Mouse (Mus musculus) hindbrain, embryonic 13.5 days (tissue): ENCODE measurements around the gene Vkorc1l1. TPM values are rescaled to one million over a fixed set of nuclear protein-coding genes. Genes with fewer than 3 reads are reported as not detected.

Source experiments
- ATAC-seq: fragments of 200-750 bp; cut with Nextera tagmentation; 2 replicates; pipeline ENCODE4 v1.8.0; 2017; ENCODE audit warnings: moderate TSS enrichment; ENCODE audit not compliant: low FRiP score
- H3K27ac ChIP-seq: fragments of 300-500 bp; sonication (generic); 2 replicates; pipeline ENCODE4 v1.5.1; 2015; ENCODE audit warnings: inconsistent platforms, mild to moderate bottlenecking, moderate library complexity
- H3K27me3 ChIP-seq: fragments of 300-500 bp; sonication (generic); 2 replicates; pipeline ENCODE4 v1.6.1; 2015; ENCODE audit warnings: mild to moderate bottlenecking, inconsistent platforms
- H3K36me3 ChIP-seq: fragments of 300-500 bp; sonication (generic); 2 replicates; pipeline ENCODE4 v1.6.1; 2015; ENCODE audit warnings: mild to moderate bottlenecking, inconsistent platforms
- H3K4me1 ChIP-seq: fragments of 300-500 bp; sonication (generic); replicated peaks from 2 replicates; pipeline ENCODE4 v1.6.1; 2015; ENCODE audit warnings: inconsistent platforms
- H3K4me2 ChIP-seq: fragments of 300-500 bp; sonication (generic); 2 replicates; pipeline ENCODE4 v1.6.1; 2015; ENCODE audit warnings: inconsistent platforms, mild to moderate bottlenecking, moderate library complexity
- H3K4me3 ChIP-seq: fragments of 300-500 bp; sonication (generic); 2 replicates; pipeline ENCODE4 v1.5.1; 2015; ENCODE audit warnings: mild to moderate bottlenecking, inconsistent platforms
- H3K9ac ChIP-seq: fragments of 300-500 bp; sonication (generic); 2 replicates; pipeline ENCODE4 v1.6.1; 2015; ENCODE audit warnings: mild to moderate bottlenecking, inconsistent platforms
- H3K9me3 ChIP-seq: fragments of 300-500 bp; sonication (generic); 2 replicates; pipeline ENCODE4 v1.6.1; 2016; ENCODE audit warnings: inconsistent platforms
- WGBS: fragments of 180-500 bp; shearing (Covaris S2); methylation state at CpG from one replicate; pipeline ENCODE4 v1.1.7; 2015; 5-methylcytosine and 5-hydroxymethylcytosine counted together
- polyA plus RNA-seq: library from polyadenylated mRNA; unstranded; fragments of >200 nt; fragmentation: Nextera tagmentation; extraction: Ambion mirVana; gene quantifications from 2 replicates; pipeline ENCODE4 v1.2.1, GENCODE M21; 2015

Vkorc1l1 gene
- polyA plus RNA-seq, 1 experiment from 2014 or later = 31.1 TPM

DNA sequence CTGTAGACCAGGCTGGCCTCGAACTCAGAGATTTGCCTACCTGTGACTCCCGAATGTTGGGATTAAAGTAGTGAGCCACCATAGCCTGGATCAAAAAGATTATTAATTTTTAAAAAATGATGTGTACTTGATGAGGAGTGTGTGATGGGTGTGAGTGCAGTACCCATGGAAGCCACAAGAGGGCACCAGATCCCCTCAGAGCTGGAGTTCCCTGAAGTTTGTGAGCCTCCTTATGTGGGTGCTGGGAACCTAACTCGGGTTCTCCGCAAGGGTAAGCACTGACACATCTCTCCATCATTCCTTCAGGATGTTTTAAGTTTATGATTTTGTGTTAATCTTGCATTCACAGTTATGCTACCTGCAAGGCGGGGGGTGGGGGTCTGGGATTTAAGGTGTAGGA lies 69.2 kb downstream of the Vkorc1l1 start:
- Histone ChIP-seq H3K27me3 (no peaks in the 10 kb centered on the region), H3K27ac (no peak overlapping the region), H3K4me1 (no peaks in the 10 kb centered on the region), H3K36me3 (peaks cover 43% of the 10 kb centered on the region), H3K9ac (no peak overlapping the region), H3K4me3 (no peak overlapping the region), H3K4me2 (no peak overlapping the region), H3K9me3 (peaks cover 7% of the 10 kb centered on the region; the same call in 1 of the 2 replicates)
- ATAC-seq = no peak
- WGBS = 96% methylated on average over 5 of the region's 5 CpGs

GRCm38 (mm10) chr5:130015104-130015503 lies 73.3 kb downstream of the Vkorc1l1 start:
- no peaks in the 10 kb centered on the region for H3K27me3 ChIP-seq
- no peak for ATAC-seq
- H3K36me3 ChIP-seq = peaks cover 57% of the 10 kb centered on the region
- H3K4me2 ChIP-seq = no peak overlapping the region
- WGBS = 98% methylated on average over 3 of the region's 3 CpGs
- H3K27ac ChIP-seq = no peak overlapping the region
- no peak overlapping the region for H3K4me3 ChIP-seq
- no peak overlapping the region for H3K9ac ChIP-seq
- H3K9me3 ChIP-seq = peaks cover 7% of the 10 kb centered on the region; the same call in 1 of the 2 replicates
- no peaks in the 10 kb centered on the region for H3K4me1 ChIP-seq

DNA sequence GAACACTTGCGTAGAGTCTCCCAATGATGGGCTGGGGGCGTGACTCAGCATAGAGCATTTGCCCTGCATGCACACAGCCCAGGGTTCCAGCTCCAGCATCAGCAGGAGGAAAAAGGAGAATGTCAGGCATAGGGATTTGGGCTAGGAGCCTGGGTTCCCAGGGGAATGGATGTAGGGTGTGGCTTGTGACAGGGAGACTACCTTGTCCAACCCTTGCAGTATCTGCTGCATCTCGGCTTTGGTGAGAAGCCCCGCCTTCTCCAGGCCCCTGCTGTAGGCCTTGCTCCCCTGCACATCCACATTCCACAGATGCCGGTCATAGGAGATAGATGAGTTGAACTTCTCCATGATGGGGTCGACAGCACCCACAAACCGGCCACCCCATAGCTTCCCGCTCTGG lies 77.7 kb downstream of the Vkorc1l1 start:
- Histone ChIP-seq H3K4me3 (no peak overlapping the region), H3K4me1 (peaks cover 11% of the 10 kb centered on the region), H3K9me3 (no peaks in the 10 kb centered on the region), H3K9ac (no peak overlapping the region), H3K27me3 (no peaks in the 10 kb centered on the region), H3K36me3 (peaks cover 28% of the 10 kb centered on the region), H3K27ac (no peak overlapping the region), H3K4me2 (no peak overlapping the region)
- WGBS = 84% methylated on average over 8 of the region's 8 CpGs
- ATAC-seq = no peak

GRCm38 (mm10) chr5:130021361-130021966 lies 79.7 kb downstream of the Vkorc1l1 start:
- Histone ChIP-seq H3K36me3 (peaks cover 12% of the 10 kb centered on the region; the same call in 1 of the 2 replicates), H3K4me2 (no peak overlapping the region), H3K9ac (peak overlapping the region; percentile 21; the same call in 1 of the 2 replicates), H3K27me3 (peaks cover 4% of the 10 kb centered on the region; the same call in 1 of the 2 replicates), H3K4me1 (peaks cover 14% of the 10 kb centered on the region), H3K9me3 (no peaks in the 10 kb centered on the region), H3K27ac (no peak overlapping the region), H3K4me3 (no peak overlapping the region)
- 63% methylated on average over 5 of the region's 5 CpGs for WGBS
- no peak for ATAC-seq

DNA sequence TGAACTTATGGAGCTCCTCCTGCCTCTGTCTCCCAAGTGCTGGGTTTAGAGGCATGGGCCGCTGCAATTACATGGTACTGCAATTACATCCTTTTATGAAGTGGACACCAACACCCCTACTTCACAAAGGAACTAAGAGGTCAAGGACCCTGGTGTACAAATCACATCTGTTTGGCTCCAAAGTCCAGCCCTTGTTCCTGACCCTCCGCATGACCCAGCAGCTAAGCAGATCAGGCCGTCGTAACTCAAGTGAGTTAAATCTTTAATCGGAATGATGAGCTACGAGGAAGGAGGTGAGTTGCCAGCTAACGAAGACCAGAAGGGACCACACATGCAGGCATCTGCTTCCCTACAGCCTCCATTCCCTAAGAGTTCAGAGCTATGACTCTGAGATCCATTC lies 80.6 kb downstream of the Vkorc1l1 start:
- Histone ChIP-seq H3K9me3 (no peaks in the 10 kb centered on the region), H3K27ac (no peak overlapping the region), H3K9ac (no peak overlapping the region), H3K4me1 (peaks cover 14% of the 10 kb centered on the region), H3K27me3 (peaks cover 9% of the 10 kb centered on the region; the same call in 1 of the 2 replicates), H3K4me3 (no peak overlapping the region), H3K36me3 (peaks cover 9% of the 10 kb centered on the region; the same call in 1 of the 2 replicates), H3K4me2 (no peak overlapping the region)
- no peak for ATAC-seq
- WGBS = 88% methylated on average over 7 of the region's 7 CpGs

GRCm38 (mm10) chr5:130023067-130023766 lies 81.4 kb downstream of the Vkorc1l1 start:
- Histone ChIP-seq H3K27me3 (peaks cover 11% of the 10 kb centered on the region; the same call in 1 of the 2 replicates), H3K4me2 (peak overlapping the region; percentile 87), H3K9ac (peak overlapping the region; percentile 77; the same call in 1 of the 2 replicates), H3K9me3 (no peaks in the 10 kb centered on the region), H3K4me1 (peaks cover 14% of the 10 kb centered on the region), H3K27ac (no peak overlapping the region), H3K4me3 (peak overlapping the region; percentile 58), H3K36me3 (0 out of 2 replicates have a peak, but pooled peaks cover 1% of the 10 kb centered on the region)
- no peak for ATAC-seq
- WGBS = 43% methylated on average over 12 of the region's 12 CpGs

DNA sequence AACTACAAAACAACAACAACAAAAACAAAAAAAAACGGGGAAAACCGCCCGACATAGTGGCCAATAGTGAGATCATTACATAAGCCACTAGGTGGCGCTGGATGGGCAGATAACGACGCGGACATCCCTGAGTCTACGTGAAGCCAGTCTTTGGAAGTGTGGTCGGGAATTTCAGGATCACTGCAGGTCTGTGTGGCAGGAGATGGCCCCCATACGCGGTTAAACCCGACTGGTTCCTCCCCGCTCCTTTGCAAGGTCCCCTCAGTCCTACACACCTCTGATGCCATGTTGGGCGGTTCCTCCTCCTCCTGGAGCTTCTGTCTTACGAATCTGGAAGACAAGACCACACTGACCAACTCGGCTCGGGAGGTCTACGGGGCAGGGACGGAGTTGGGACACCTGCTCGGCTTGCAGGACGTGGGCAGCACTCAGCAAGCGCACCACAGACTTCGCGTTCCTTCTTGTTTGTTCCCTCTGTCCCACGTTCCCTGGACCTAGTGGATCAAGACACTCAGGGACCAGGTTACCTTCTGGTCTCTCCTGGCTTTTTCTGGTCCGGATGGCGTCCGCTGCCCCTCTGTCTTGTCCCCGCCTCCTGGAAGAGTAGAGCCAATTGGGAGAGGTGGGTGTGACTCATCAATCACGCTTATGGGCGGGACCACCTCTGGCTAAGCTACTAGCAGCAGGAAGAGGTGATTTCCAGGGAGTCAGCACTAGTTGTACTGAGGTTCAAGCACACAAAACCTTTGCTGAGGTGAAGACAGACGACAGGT lies 82.2 kb downstream of the Vkorc1l1 start:
- Histone ChIP-seq H3K9me3 (no peaks in the 10 kb centered on the region), H3K36me3 (no peaks in the 10 kb centered on the region), H3K27me3 (peaks cover 11% of the 10 kb centered on the region; the same call in 1 of the 2 replicates), H3K4me2 (peak overlapping the region; percentile 87), H3K9ac (peak overlapping the region; percentile 77), H3K27ac (peak overlapping the region; percentile 85), H3K4me3 (peak overlapping the region; percentile 58), H3K4me1 (peaks cover 14% of the 10 kb centered on the region)
- ATAC-seq = peak; percentile 87
- WGBS = under 1% methylated on average over 32 of the region's 32 CpGs

GRCm38 (mm10) chr5:130027134-130027533 lies 85.4 kb downstream of the Vkorc1l1 start:
- H3K27me3 ChIP-seq = peaks cover 11% of the 10 kb centered on the region; the same call in 1 of the 2 replicates
- WGBS = 71% methylated on average over 5 of the region's 5 CpGs
- no peaks in the 10 kb centered on the region for H3K36me3 ChIP-seq
- no peak overlapping the region for H3K4me2 ChIP-seq
- no peak overlapping the region for H3K9ac ChIP-seq
- H3K4me3 ChIP-seq = no peak overlapping the region
- no peaks in the 10 kb centered on the region for H3K9me3 ChIP-seq
- ATAC-seq = no peak
- no peak overlapping the region for H3K27ac ChIP-seq
- H3K4me1 ChIP-seq = peaks cover 16% of the 10 kb centered on the region

DNA sequence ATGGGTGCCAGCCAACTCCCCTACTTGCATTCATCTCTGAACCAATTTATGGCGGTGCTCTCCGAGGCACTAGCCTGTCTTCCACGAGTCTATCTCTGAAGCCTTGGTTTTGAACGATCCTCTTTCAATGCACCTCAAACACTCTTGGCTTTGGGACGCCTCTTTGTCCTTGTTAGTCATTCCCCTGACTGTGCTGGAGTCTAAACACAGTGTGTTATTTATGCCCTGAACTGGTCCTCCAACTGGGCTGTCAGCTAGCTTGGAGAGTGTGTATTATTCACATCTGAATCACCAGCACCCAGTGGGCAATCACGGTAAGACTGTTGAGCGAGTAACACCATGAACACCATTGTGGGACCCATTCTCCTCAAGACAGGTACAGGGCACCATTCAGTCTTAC lies 85.9 kb downstream of the Vkorc1l1 start:
- Histone ChIP-seq H3K4me1 (peaks cover 20% of the 10 kb centered on the region), H3K4me3 (no peak overlapping the region), H3K36me3 (no peaks in the 10 kb centered on the region), H3K4me2 (no peak overlapping the region), H3K9ac (no peak overlapping the region), H3K27me3 (peaks cover 11% of the 10 kb centered on the region; the same call in 1 of the 2 replicates), H3K9me3 (no peaks in the 10 kb centered on the region), H3K27ac (no peak overlapping the region)
- WGBS = 93% methylated on average over 7 of the region's 7 CpGs
- no peak for ATAC-seq

DNA sequence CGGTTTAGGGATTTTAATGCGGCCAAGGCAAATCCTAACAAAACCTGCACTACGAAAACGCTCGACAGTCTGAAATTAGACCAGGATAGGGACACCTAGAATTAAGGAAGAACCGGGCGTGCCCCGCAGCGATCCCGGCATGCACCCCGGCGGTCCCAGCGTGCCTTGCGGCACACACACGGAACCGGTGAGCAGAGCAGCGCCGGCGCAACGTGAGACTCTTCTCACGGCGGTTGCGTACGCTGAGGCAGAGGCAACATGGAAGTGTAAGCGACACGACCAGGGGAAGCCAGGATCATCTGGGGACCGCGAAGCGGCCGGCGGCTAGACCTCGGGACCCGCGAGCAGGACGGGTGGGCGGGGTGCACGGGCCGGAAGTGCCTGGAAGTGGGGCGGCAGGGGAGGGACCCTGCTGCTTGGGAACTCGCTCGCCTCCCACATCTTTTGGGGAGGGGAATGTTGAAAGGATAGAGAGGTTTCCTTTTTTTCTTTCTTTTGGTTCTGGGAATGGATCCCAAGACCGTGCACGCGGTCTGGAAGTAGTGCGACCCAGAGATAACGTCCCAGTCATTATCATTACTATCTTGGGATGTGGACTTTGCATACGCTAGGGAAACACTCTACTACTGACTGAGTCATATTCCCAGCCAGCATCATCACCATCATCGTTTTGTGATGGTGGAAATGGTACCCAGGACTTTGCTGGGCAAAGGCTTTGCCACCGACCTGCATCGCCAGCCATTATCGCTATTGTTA lies 87.5 kb downstream of the Vkorc1l1 start, which contains the start of the genes Asl and Crcp:
TSS of gene Asl (minus strand) at position 106 of the 756 bp plus-strand sequence.
TSS of gene Crcp (plus strand) at position 149 of the 756 bp plus-strand sequence.
- peak within 1 kb of the TSS; percentile 95 for H3K27ac ChIP-seq
- H3K36me3 ChIP-seq = no peaks in the 10 kb centered on the region
- H3K9ac ChIP-seq = peak within 1 kb of the TSS; percentile 88
- peak within 1 kb of the TSS; percentile 71 for H3K4me2 ChIP-seq
- peak within 1 kb of the TSS; percentile 67 for H3K4me3 ChIP-seq
- peaks cover 19% of the 10 kb centered on the region for H3K4me1 ChIP-seq
- H3K27me3 ChIP-seq = peaks cover 11% of the 10 kb centered on the region; the same call in 1 of the 2 replicates
- no peaks in the 10 kb centered on the region for H3K9me3 ChIP-seq
- ATAC-seq = peak; percentile 86
- 2% methylated on average over 51 of the region's 51 CpGs for WGBS
